Mouse (Mus musculus) forebrain, embryonic 13.5 days (tissue): ENCODE measurements at regions not wholly inside any gene's neighbourhood (a gene's known extent, or its start where the extent isn't known, plus 50 kb on each side); places are given as distances from the start of the nearest gene placed in this dataset.
A peak's percentile ranks its signal among the peaks of the same experiment; 100 is the strongest.

Experiments used
- ATAC-seq: fragments of 200-750 bp; cut with Nextera tagmentation; 2 replicates; pipeline ENCODE4 v1.8.0; 2017
- H3K27ac ChIP-seq: fragments of 300-500 bp; sonication (generic); 2 replicates; pipeline ENCODE4 v1.5.1; 2015; ENCODE audit warnings: inconsistent platforms, mild to moderate bottlenecking, moderate library complexity
- H3K27me3 ChIP-seq: fragments of 300-500 bp; sonication (generic); 2 replicates; pipeline ENCODE4 v1.6.1; 2015; ENCODE audit warnings: mild to moderate bottlenecking, inconsistent platforms
- H3K36me3 ChIP-seq: fragments of 300-500 bp; sonication (generic); 2 replicates; pipeline ENCODE4 v1.6.1; 2015; ENCODE audit warnings: mild to moderate bottlenecking, inconsistent platforms; ENCODE audit not compliant: poor library complexity, severe bottlenecking
- H3K4me1 ChIP-seq: fragments of 300-500 bp; sonication (generic); 2 replicates; pipeline ENCODE4 v1.6.1; 2015; ENCODE audit warnings: inconsistent platforms
- H3K4me2 ChIP-seq: fragments of 300-500 bp; sonication (generic); 2 replicates; pipeline ENCODE4 v1.6.1; 2015; ENCODE audit warnings: inconsistent platforms, mild to moderate bottlenecking, moderate library complexity
- H3K4me3 ChIP-seq: fragments of 300-500 bp; sonication (generic); 2 replicates; pipeline ENCODE4 v1.5.1; 2015; ENCODE audit warnings: mild to moderate bottlenecking, inconsistent platforms
- H3K9ac ChIP-seq: fragments of 300-500 bp; sonication (generic); 2 replicates; pipeline ENCODE4 v1.6.1; 2015; ENCODE audit warnings: mild to moderate bottlenecking, inconsistent platforms
- H3K9me3 ChIP-seq: fragments of 300-500 bp; sonication (generic); replicated peaks from 2 replicates; pipeline ENCODE4 v1.6.1; 2016; ENCODE audit warnings: inconsistent platforms
- WGBS: fragments of 180-500 bp; shearing (Covaris S2); methylation state at CpG from one replicate; pipeline ENCODE4 v1.1.7; 2015; 5-methylcytosine and 5-hydroxymethylcytosine counted together

DNA sequence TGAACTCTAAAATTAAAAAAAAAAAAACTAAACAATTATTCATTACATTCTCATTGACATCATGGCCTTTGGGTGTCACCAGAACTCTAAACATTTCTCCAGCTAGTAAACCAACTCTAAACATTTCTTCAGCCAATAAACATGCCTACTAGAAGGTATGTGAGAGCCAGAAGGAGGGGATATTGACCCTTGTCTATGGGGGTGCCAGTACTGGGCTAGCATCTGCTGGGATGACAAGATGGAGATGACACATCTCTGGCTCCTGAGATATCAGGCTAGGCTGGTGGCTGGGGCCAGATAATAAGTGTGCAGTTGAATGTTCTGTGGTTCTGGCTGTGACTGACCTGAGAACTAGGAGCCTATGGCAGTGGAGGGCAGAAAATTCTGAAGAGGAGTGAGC lies 144.6 kb downstream of the Tmem38b start:
- Histone ChIP-seq H3K9me3 (0 out of 2 replicates have a peak, but pooled peaks cover 3% of the 10 kb centered on the region), H3K27me3 (no peaks in the 10 kb centered on the region), H3K4me2 (no peak overlapping the region), H3K4me1 (no peaks in the 10 kb centered on the region), H3K27ac (no peak overlapping the region), H3K36me3 (no peaks in the 10 kb centered on the region), H3K4me3 (no peak overlapping the region), H3K9ac (no peak overlapping the region)
- no peak for ATAC-seq

GRCm38 (mm10) chr4:53970960-53971359 lies 145.1 kb downstream of the Tmem38b start:
- no peak overlapping the region for H3K9ac ChIP-seq
- H3K27me3 ChIP-seq = no peaks in the 10 kb centered on the region
- H3K4me1 ChIP-seq = no peaks in the 10 kb centered on the region
- H3K27ac ChIP-seq = no peak overlapping the region
- no peaks in the 10 kb centered on the region for H3K36me3 ChIP-seq
- H3K9me3 ChIP-seq = 0 out of 2 replicates have a peak, but pooled peaks cover 3% of the 10 kb centered on the region
- H3K4me2 ChIP-seq = no peak overlapping the region
- WGBS = 98% methylated on average over 2 of the region's 2 CpGs
- H3K4me3 ChIP-seq = no peak overlapping the region
- no peak for ATAC-seq

GRCm38 (mm10) chr4:53976036-53976638 lies 150.3 kb downstream of the Tmem38b start:
- Histone ChIP-seq H3K4me3 (no peak overlapping the region), H3K4me2 (no peak overlapping the region), H3K27ac (no peak overlapping the region), H3K4me1 (no peaks in the 10 kb centered on the region), H3K9ac (no peak overlapping the region), H3K9me3 (no peaks in the 10 kb centered on the region), H3K36me3 (no peaks in the 10 kb centered on the region), H3K27me3 (no peaks in the 10 kb centered on the region)
- 81% methylated on average over 12 of the region's 12 CpGs for WGBS
- ATAC-seq = no peak

DNA sequence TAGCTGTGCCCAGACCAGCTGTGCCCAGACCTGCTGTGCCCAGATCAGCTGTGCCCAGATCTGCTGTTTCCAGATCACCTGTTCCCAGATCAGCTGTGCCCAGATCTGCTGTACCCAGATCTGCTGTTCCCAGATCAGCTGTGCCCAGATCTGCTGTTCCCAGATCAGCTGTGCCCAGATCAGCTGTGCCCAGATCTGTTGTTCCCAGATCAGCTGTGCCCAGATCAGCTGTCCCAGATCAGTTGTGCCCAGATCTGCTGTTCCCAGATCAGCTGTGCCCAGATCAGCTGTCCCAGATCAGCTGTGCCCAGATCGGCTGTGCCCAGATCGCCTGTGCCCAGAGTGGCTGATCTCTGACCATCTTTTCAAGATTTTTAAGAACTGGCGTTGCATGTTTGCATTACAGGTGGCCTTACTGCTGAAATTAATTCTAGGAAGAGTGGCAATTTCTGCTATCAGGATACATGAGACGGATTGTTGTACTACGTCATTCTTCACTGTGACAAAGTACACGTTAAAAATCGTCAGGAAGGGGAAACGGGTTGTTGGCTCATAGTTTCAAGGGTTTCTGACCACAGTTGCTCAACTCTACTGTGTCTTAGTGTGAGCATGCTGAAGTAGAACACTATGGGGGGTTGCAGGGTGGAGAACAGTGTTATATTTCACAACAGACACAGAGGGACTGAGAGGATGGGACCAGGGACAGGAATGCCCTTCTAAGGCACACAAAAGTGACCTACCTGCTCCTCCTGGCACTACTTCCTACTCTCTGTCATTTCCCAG lies 160.9 kb downstream of the Tmem38b start:
- H3K9me3 ChIP-seq = no peaks in the 10 kb centered on the region
- WGBS = 91% methylated on average over 8 of the region's 8 CpGs
- no peak overlapping the region for H3K4me2 ChIP-seq
- H3K27me3 ChIP-seq = no peaks in the 10 kb centered on the region
- no peaks in the 10 kb centered on the region for H3K4me1 ChIP-seq
- H3K36me3 ChIP-seq = no peaks in the 10 kb centered on the region
- no peak overlapping the region for H3K4me3 ChIP-seq
- H3K9ac ChIP-seq = no peak overlapping the region
- H3K27ac ChIP-seq = no peak overlapping the region
- ATAC-seq = no peak

DNA sequence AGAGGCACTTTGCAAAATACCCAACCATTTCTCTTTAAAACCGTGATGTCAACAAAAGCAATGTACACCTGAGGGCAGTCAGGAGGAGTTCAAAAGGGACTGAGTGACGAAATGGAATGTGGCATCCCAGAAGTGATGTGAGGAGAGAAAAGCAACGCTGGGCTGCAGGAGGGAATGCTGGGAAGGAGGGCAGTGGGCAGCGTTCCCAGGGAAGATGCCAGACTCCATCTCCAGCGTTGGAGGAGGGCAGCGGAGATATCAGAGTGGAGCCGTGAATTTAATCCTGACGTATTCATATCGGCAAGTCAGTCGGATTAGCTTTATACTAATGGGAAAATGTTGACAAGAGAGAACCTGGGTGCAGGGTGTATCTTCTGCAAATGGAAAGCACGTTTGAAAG lies 161.7 kb downstream of the Tmem38b start:
- Histone ChIP-seq H3K9me3 (no peaks in the 10 kb centered on the region), H3K4me2 (no peak overlapping the region), H3K27me3 (no peaks in the 10 kb centered on the region), H3K27ac (no peak overlapping the region), H3K9ac (no peak overlapping the region), H3K4me3 (no peak overlapping the region), H3K4me1 (no peaks in the 10 kb centered on the region), H3K36me3 (no peaks in the 10 kb centered on the region)
- ATAC-seq = no peak
- 85% methylated on average over 11 of the region's 11 CpGs for WGBS

DNA sequence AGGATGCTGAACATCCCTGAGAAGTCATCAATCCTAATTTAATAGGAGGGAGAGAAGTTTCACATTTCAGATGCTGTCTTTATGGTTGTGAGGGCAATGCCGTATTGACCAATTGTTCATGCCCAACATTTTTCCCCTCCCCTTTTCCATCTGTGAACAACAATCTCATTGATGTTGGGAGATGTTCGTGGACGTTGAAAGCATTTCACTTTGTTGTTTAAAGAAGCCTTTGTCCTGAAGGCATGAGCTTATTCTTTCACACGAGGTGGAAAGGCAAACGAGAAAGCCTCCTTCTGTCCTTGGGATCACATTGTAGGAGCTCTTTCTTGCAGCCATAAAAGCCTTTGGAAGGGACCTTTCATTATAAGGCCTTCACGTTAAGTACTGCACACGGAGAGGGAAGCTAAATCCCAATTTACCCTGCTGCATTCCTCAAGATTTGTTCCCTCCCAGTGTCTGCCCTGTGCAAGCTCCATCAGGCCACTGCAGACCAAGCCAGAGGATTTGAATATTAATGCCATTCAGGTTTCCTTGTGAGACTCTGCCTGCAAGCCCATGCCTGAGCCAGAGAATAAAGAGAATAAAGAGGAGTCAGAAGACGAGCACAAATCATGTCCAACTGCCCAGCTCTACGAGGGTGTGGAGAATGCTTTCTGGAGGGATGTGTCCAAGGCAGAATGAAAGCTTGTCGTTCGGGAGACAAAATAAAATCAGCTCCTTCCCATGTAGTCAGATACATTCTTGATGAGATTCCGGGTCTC lies 195.4 kb downstream of the Tmem38b start:
- Histone ChIP-seq H3K4me1 (peaks cover 16% of the 10 kb centered on the region), H3K27ac (peak overlapping the region; percentile 62), H3K27me3 (no peaks in the 10 kb centered on the region), H3K9me3 (no peaks in the 10 kb centered on the region), H3K36me3 (no peaks in the 10 kb centered on the region), H3K9ac (no peak overlapping the region), H3K4me3 (no peak overlapping the region), H3K4me2 (peak overlapping the region; percentile 28)
- WGBS = 6% methylated on average over 12 of the region's 12 CpGs
- peak; percentile 84 for ATAC-seq

DNA sequence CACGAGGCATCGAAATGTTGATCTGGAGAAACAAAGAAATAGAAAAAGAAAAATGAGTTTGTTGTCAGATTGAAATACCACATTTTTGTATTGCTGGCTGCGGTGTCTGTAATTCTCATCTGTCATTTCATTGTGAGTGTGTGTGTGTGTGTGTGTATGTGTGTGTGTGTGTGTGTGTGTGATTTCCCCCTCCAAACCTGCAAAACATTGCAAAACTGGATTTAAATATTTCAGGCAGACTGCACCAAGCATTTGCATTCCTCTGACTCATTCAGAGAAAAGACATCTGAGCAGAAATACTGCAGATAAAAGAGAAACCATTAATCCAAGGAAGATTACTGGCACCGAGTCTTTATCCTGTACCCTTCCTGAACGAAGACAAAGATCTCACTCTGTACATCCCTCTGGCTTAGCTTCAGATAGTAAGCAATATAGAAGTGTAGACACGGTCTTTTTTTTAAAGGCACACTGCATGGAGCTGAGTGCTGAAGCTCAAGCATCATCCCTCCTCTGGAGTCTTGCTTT lies 196.1 kb downstream of the Tmem38b start:
- H3K27me3 ChIP-seq = no peaks in the 10 kb centered on the region
- no peak overlapping the region for H3K9ac ChIP-seq
- peak overlapping the region; percentile 62; the same call in 1 of the 2 replicates for H3K27ac ChIP-seq
- no peaks in the 10 kb centered on the region for H3K36me3 ChIP-seq
- no peaks in the 10 kb centered on the region for H3K9me3 ChIP-seq
- H3K4me2 ChIP-seq = peak overlapping the region; percentile 28
- ATAC-seq = peak; percentile 36
- WGBS = 15% methylated on average over 6 of the region's 6 CpGs
- H3K4me3 ChIP-seq = no peak overlapping the region
- peaks cover 16% of the 10 kb centered on the region for H3K4me1 ChIP-seq

GRCm38 (mm10) chr4:54026919-54027318 lies 201.1 kb downstream of the Tmem38b start:
- no peak for ATAC-seq
- no peaks in the 10 kb centered on the region for H3K27me3 ChIP-seq
- no peaks in the 10 kb centered on the region for H3K9me3 ChIP-seq
- H3K27ac ChIP-seq = 0 out of 2 replicates have a peak overlapping the region, but pooled peaks have one; percentile 15
- no peak overlapping the region for H3K9ac ChIP-seq
- 78% methylated on average over 3 of the region's 3 CpGs for WGBS
- no peak overlapping the region for H3K4me3 ChIP-seq
- H3K4me1 ChIP-seq = peaks cover 39% of the 10 kb centered on the region
- no peaks in the 10 kb centered on the region for H3K36me3 ChIP-seq
- H3K4me2 ChIP-seq = no peak overlapping the region

GRCm38 (mm10) chr4:54027565-54028237 lies 201.9 kb downstream of the Tmem38b start:
- H3K36me3 ChIP-seq = no peaks in the 10 kb centered on the region
- H3K27ac ChIP-seq = peak overlapping the region; percentile 57
- H3K4me3 ChIP-seq = no peak overlapping the region
- no peak overlapping the region for H3K4me2 ChIP-seq
- WGBS = 10% methylated on average over 5 of the region's 5 CpGs
- H3K9me3 ChIP-seq = no peaks in the 10 kb centered on the region
- no peak for ATAC-seq
- no peaks in the 10 kb centered on the region for H3K27me3 ChIP-seq
- H3K4me1 ChIP-seq = peaks cover 41% of the 10 kb centered on the region
- no peak overlapping the region for H3K9ac ChIP-seq

DNA sequence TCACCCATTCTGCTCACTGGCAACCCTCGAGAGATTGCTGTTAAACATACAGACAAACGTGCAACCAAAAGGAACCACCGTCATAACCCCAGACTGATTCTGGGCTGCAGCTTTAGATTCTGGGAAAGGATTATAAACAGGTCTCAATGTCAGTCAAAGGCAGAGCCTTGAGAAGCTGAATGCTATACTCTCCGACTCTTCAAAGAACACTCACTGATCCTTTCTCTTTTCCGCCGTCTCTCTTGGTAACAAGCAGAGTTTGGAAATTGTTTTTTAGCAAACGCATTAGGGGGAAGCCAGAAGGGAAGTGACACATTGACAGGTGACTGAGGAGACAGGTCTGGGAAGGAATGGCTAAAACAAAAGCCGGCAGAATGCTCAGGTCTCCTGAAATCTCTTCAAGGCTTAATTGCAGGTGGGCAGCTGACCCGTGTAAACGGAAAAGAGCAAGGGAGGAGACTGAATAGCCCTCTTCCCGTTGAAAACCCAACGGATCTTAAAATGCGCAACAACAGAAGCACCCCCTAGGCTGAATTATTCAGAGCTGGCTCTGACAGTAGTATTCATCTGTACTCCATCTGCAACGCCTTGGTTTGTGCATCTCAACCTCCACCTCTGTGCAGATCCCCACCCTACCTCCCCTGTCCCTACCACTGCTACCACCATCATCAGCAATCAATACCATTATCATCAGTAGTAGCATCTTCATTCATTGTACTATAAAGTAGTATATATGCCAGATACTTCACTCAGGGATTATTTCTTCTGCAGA lies 219.6 kb downstream of the Tmem38b start:
- ATAC-seq = no peak
- Histone ChIP-seq H3K27ac (no peak overlapping the region), H3K4me3 (no peak overlapping the region), H3K9ac (no peak overlapping the region), H3K4me2 (peak overlapping the region; percentile 25; the same call in 1 of the 2 replicates), H3K9me3 (no peaks in the 10 kb centered on the region), H3K4me1 (peaks cover 12% of the 10 kb centered on the region), H3K36me3 (no peaks in the 10 kb centered on the region), H3K27me3 (no peaks in the 10 kb centered on the region)
- WGBS = 19% methylated on average over 14 of the region's 14 CpGs

DNA sequence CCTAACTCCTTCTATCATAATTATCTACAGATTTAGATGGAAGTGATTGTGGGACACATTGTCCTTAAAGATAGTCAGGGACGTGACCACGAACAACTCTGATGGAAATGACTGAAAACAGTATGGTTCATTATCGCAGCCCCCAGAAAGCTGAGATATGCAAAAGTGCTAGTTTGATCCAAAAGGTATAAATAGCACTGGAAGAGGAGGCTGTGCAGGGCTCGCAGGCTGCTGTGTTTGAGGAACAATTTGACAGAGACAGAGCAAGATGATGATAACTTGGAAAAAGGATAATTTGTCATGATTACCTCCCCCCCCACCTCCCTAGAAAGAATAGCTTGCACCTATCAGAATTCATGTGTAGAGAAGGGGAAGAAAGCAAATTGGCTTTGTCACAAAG lies 238.5 kb downstream of the Tmem38b start:
- Histone ChIP-seq H3K9ac (no peak overlapping the region), H3K36me3 (no peaks in the 10 kb centered on the region), H3K4me1 (no peaks in the 10 kb centered on the region), H3K4me2 (no peak overlapping the region), H3K9me3 (no peaks in the 10 kb centered on the region), H3K27ac (no peak overlapping the region), H3K27me3 (no peaks in the 10 kb centered on the region), H3K4me3 (no peak overlapping the region)
- no peak for ATAC-seq
- WGBS = 86% methylated on average over 4 of the region's 4 CpGs
